ENCODE assay signal across 30 mouse cellular contexts in genomic region chrX:52145563-52145962, GRCm38 (mm10). TPM values are rescaled to one million over a fixed set of nuclear protein-coding genes. Genes with fewer than 3 reads are reported as not detected.
DNase-seq lines count a peak whose midpoint lies in the region; ATAC-seq and TF ChIP-seq lines count a peak whose summit lies in the region.
"Had no signal": no experiment of that assay in that cellular context is flagged by ENCODE, and none has a peak within 500 bp of the region (broad histone marks: within the 10 kb centered on the region; RNA-seq: fewer than 3 reads in every experiment).

No protein-coding gene starts in this region.

- no peaks in the 10 kb centered on the region for H3K36me3 ChIP-seq in kidney, postnatal 0 days (ENCODE audit: insufficient read depth, low read length)
- no peaks in the 10 kb centered on the region for H3K36me3 ChIP-seq in intestine, embryonic 15.5 days
- H3K36me3 ChIP-seq in liver, postnatal 0 days (replicated peaks; ENCODE audit: insufficient read depth, low read length), result no peaks in the 10 kb centered on the region
- H3K36me3 ChIP-seq: embryonic facial prominence, embryonic 12.5 days; forebrain, embryonic 15.5 days; hindbrain, embryonic 13.5 days; limb, embryonic 10.5 days; limb, embryonic 15.5 days; midbrain, embryonic 10.5 days; neural tube, embryonic 12.5 days had no signal

- no peak overlapping the region for H3K4me3 ChIP-seq in kidney, postnatal 0 days (replicated peaks; ENCODE audit: low read depth, low read length)
- no peak overlapping the region for H3K4me3 ChIP-seq in intestine, embryonic 15.5 days (replicated peaks)
- no peak overlapping the region for H3K4me3 ChIP-seq in liver, postnatal 0 days (ENCODE audit: low read depth, low read length)
- H3K4me3 ChIP-seq: embryonic facial prominence, embryonic 12.5 days; forebrain, embryonic 15.5 days; hindbrain, embryonic 13.5 days; limb, embryonic 10.5 days; limb, embryonic 15.5 days; midbrain, embryonic 10.5 days; myocyte; neural tube, embryonic 12.5 days had no signal

- H3K27ac ChIP-seq in kidney, postnatal 0 days, result peak overlapping the region; percentile 37
- no peak overlapping the region for H3K27ac ChIP-seq in intestine, embryonic 15.5 days
- H3K27ac ChIP-seq in liver, postnatal 0 days (ENCODE audit: low read depth), result peak overlapping the region; percentile 67
- H3K27ac ChIP-seq: embryonic facial prominence, embryonic 12.5 days; forebrain, embryonic 15.5 days; hindbrain, embryonic 13.5 days; limb, embryonic 10.5 days; limb, embryonic 15.5 days; macrophage; midbrain, embryonic 10.5 days; neural tube, embryonic 12.5 days had no signal

- DNase-seq in kidney, postnatal 0 days (ENCODE audit: low spot score), result no peak
- DNase-seq in kidney, postnatal 25 days, result no peak
- DNase-seq in liver, postnatal 0 days, result no peak
- DNase-seq in yolk sac, embryonic 10.5 days (ENCODE audit: low spot score), result peak; percentile 26
- no peak for DNase-seq in cerebellum, postnatal 25 days
- no peak for DNase-seq in layer of hippocampus, postnatal 36 days
- DNase-seq: adrenal gland, adult 8-10 months; cerebellum, adult 2 months; cerebellum, postnatal 14 days; gastrocnemius, postnatal 25 days; heart, adult 18-20 months; heart, postnatal 4 days; kidney, adult 8-10 months; lung, adult 2 months; lung, postnatal 10 days; right cerebral cortex, adult 18-20 months had no signal

- ATAC-seq in kidney, postnatal 0 days (replicated peaks; ENCODE audit: low FRiP score, low read depth), result no peak
- ATAC-seq in intestine, embryonic 15.5 days, result peak; percentile 85
- peak; percentile 49 for ATAC-seq in liver, postnatal 0 days
- ATAC-seq: activated CD4-positive, CD25-positive, alpha-beta regulatory T cell, adult 4 months; CD4-positive, CD25-positive, alpha-beta regulatory T cell, adult 4 months; forebrain, embryonic 15.5 days; midbrain, embryonic 16.5 days had no signal

- H3K4me1 ChIP-seq in kidney, postnatal 0 days (replicated peaks; ENCODE audit: insufficient read depth, low read length), result no peaks in the 10 kb centered on the region
- H3K4me1 ChIP-seq in intestine, embryonic 15.5 days (replicated peaks), result no peaks in the 10 kb centered on the region
- H3K4me1 ChIP-seq in liver, postnatal 0 days (ENCODE audit: insufficient read depth), result no peaks in the 10 kb centered on the region
- H3K4me1 ChIP-seq: embryonic facial prominence, embryonic 12.5 days; forebrain, embryonic 15.5 days; hindbrain, embryonic 13.5 days; limb, embryonic 10.5 days; neural tube, embryonic 12.5 days had no signal

- H3K9ac ChIP-seq in kidney, postnatal 0 days (ENCODE audit: low read depth, low read length), result no peak overlapping the region
- H3K9ac ChIP-seq in intestine, embryonic 15.5 days, result no peak overlapping the region
- no peak overlapping the region for H3K9ac ChIP-seq in liver, postnatal 0 days (replicated peaks)
- H3K9ac ChIP-seq: embryonic facial prominence, embryonic 12.5 days; forebrain, embryonic 15.5 days; hindbrain, embryonic 13.5 days; limb, embryonic 15.5 days; neural tube, embryonic 12.5 days had no signal

- no peaks in the 10 kb centered on the region for H3K27me3 ChIP-seq in kidney, postnatal 0 days (ENCODE audit: insufficient read depth, low read length)
- no peaks in the 10 kb centered on the region for H3K27me3 ChIP-seq in intestine, embryonic 15.5 days (replicated peaks)
- no peaks in the 10 kb centered on the region for H3K27me3 ChIP-seq in liver, postnatal 0 days (ENCODE audit: insufficient read depth, low read length)
- H3K27me3 ChIP-seq: embryonic facial prominence, embryonic 12.5 days; forebrain, embryonic 15.5 days; hindbrain, embryonic 13.5 days; limb, embryonic 15.5 days; neural tube, embryonic 12.5 days had no signal

- no peak overlapping the region for H3K4me2 ChIP-seq in kidney, postnatal 0 days (ENCODE audit: low read length)
- no peak overlapping the region for H3K4me2 ChIP-seq in intestine, embryonic 15.5 days (replicated peaks)
- H3K4me2 ChIP-seq in liver, postnatal 0 days (ENCODE audit: low read depth, low read length), result no peak overlapping the region
- H3K4me2 ChIP-seq: embryonic facial prominence, embryonic 12.5 days; forebrain, embryonic 15.5 days; heart, embryonic 11.5 days; hindbrain, embryonic 13.5 days; limb, embryonic 15.5 days; neural tube, embryonic 12.5 days had no signal

- no peak for TF ChIP-seq CTCF in kidney, postnatal 0 days (IDR thresholded peaks at IDR 0.05; ENCODE audit: low read depth)
- TF ChIP-seq CTCF in liver, postnatal 0 days (IDR thresholded peaks at IDR 0.05; ENCODE audit: low read depth), result no peak

- H3K9me3 ChIP-seq in kidney, postnatal 0 days (replicated peaks; ENCODE audit: low read length), result no peaks in the 10 kb centered on the region
- no peaks in the 10 kb centered on the region for H3K9me3 ChIP-seq in intestine, embryonic 15.5 days
- H3K9me3 ChIP-seq in liver, postnatal 0 days (ENCODE audit: low read length), result no peaks in the 10 kb centered on the region
- H3K9me3 ChIP-seq: embryonic facial prominence, embryonic 12.5 days; forebrain, embryonic 15.5 days; hindbrain, embryonic 13.5 days; limb, embryonic 10.5 days; limb, embryonic 15.5 days; midbrain, embryonic 10.5 days; neural tube, embryonic 12.5 days had no signal

- TF ChIP-seq EP300 in liver, postnatal 0 days (IDR thresholded peaks at IDR 0.05; ENCODE audit: low read depth), result no peak

RNA-seq across cellular contexts. Expression of gene Gpc4, which starts 19.5 kb away (rescaled TPM):
- polyA plus RNA-seq in kidney, postnatal 0 days (2015; fragmentation: Nextera tagmentation; extraction: Ambion mirVana), result 119 and 141 TPM in 2 replicates
- polyA plus RNA-seq in intestine, embryonic 15.5 days (2015; fragmentation: Nextera tagmentation; extraction: Ambion mirVana), result 23.1 and 25.8 TPM in 2 replicates
- polyA plus RNA-seq in liver, postnatal 0 days (2015; fragmentation: Nextera tagmentation; extraction: Ambion mirVana), result 15.8 and 19.7 TPM in 2 replicates
- 10 to 100 TPM; 54.1 to 54.2 TPM for total RNA-seq in layer of hippocampus, postnatal 36 days (2021)
- polyA plus RNA-seq: CD4-positive, CD25-positive, alpha-beta regulatory T cell, adult 4 months; macrophage had no signal
